Comparison of ENCODE assay signal across 8 mouse cellular contexts in genomic region chr6:83054074-83054851, GRCm38 (mm10). TPM values are rescaled to one million over a fixed set of nuclear protein-coding genes. Genes with fewer than 3 reads are reported as not detected.
DNase-seq lines count a peak whose midpoint lies in the region; ATAC-seq and TF ChIP-seq lines count a peak whose summit lies in the region.

Aup1 (plus strand) TSS chr6:83054521.

- TF ChIP-seq CTCF in lung, adult 2 months (IDR thresholded peaks at IDR 0.05; ENCODE audit: insufficient read depth, low read length): no peak

- H3K4me3 ChIP-seq in ES-E14 (ENCODE audit: insufficient read depth in 1 of 2, low read depth in 1 of 2, low read length in 2 of 2, poor library complexity in 1 of 2, severe bottlenecking in 1 of 2): peak within 1 kb of the TSS; percentile 89 to 97
- peak within 1 kb of the TSS; percentile 75 for H3K4me3 ChIP-seq in forebrain, embryonic 15.5 days
- H3K4me3 ChIP-seq in lung, adult 2 months (replicated peaks; ENCODE audit: extremely low read depth, low read depth, low read length): peak within 1 kb of the TSS; percentile 73

- peak within 1 kb of the TSS; percentile 71 for H3K4me2 ChIP-seq in forebrain, embryonic 15.5 days (replicated peaks)

- H3K4me1 ChIP-seq in ES-E14 (ENCODE audit: control insufficient read depth in 2 of 2, insufficient read depth in 2 of 2, low read length in 2 of 2, poor library complexity in 1 of 2): peaks cover 0 to 9% of the 10 kb centered on the region in 2 experiments; a peak in 1 of 4 replicates
- H3K4me1 ChIP-seq in forebrain, embryonic 15.5 days: peaks cover 29% of the 10 kb centered on the region
- H3K4me1 ChIP-seq in lung, adult 2 months (ENCODE audit: control insufficient read depth, insufficient read depth, low read length): peaks cover 12% of the 10 kb centered on the region

- peak; percentile 75 for TF ChIP-seq POLR2A in lung, adult 2 months (IDR thresholded peaks at IDR 0.05; ENCODE audit: borderline replicate concordance, extremely low read depth, low read depth, low read length)

- ATAC-seq in forebrain, embryonic 15.5 days (replicated peaks): peak; percentile 98
- peak; percentile 93 for ATAC-seq in neutrophil, adult 5-6 weeks (ENCODE audit: extremely low read depth, insufficient number of reproducible peaks, low FRiP score, poor library complexity, severe bottlenecking)

- intact Hi-C loops in heart, postnatal 25 days (cut with DNase I): loop anchor here (2.0 kb wide), 2 partner anchors 47 to 57 kb away; partner anchors contain the start of genes Ccdc142 and Gm42688

- H3K9ac ChIP-seq in ES-E14 (ENCODE audit: insufficient read depth, low read depth, low read length, poor library complexity, severe bottlenecking): peak within 1 kb of the TSS; percentile 95
- H3K9ac ChIP-seq in forebrain, embryonic 15.5 days (replicated peaks): peak within 1 kb of the TSS; percentile 89

- peaks cover 19% of the 10 kb centered on the region for H3K36me3 ChIP-seq in ES-E14 (ENCODE audit: control insufficient read depth, insufficient read depth, low read length, poor library complexity, severe bottlenecking)
- H3K36me3 ChIP-seq in forebrain, embryonic 15.5 days: peaks cover 25% of the 10 kb centered on the region

- H3K9me3 ChIP-seq in ES-E14 (ENCODE audit: control insufficient read depth, insufficient read depth, low read depth, low read length): no peaks in the 10 kb centered on the region
- no peaks in the 10 kb centered on the region for H3K9me3 ChIP-seq in forebrain, embryonic 15.5 days

- peak within 1 kb of the TSS; percentile 70; the same call in 1 of the 2 replicates for H3K27ac ChIP-seq in ES-E14 (ENCODE audit: insufficient read depth, low read depth, low read length, poor library complexity, severe bottlenecking)
- H3K27ac ChIP-seq in forebrain, embryonic 15.5 days (replicated peaks): peak within 1 kb of the TSS; percentile 85

- in situ Hi-C loops in ES-E14 (cut with MboI; ENCODE audit: low sequenced_read_pairs in 2 of 2, unreplicated experiment in 2 of 2): loop anchor here (25.0 kb wide), 2 partner anchors 658 to 1533 kb away; partner anchors contain the start of genes Cyp26b1 (in 1 of the 2) and Vax2 (in 1 of the 2)

- peak; percentile 98 for DNase-seq in ES-E14 (ENCODE audit: low read depth, low spot score)
- DNase-seq in cerebellum, adult 11-12 months: peak; percentile 97
- DNase-seq in heart, postnatal 25 days (ENCODE audit: low spot score): peak; percentile 94
- peak; percentile 97 to 98 for DNase-seq in layer of hippocampus, adult 18-20 months (ENCODE audit: low spot score in 2 of 2)
- DNase-seq in lung, adult 2 months: peak; percentile 94
- DNase-seq in thymus, adult 18-20 months: peak; percentile 94 to 97

- under 1% methylated on average over 64 of the region's 64 CpGs for WGBS in forebrain, embryonic 15.5 days
- under 1% methylated on average over 64 of the region's 64 CpGs for WGBS in lung, adult 2 months

- no peaks in the 10 kb centered on the region for H3K27me3 ChIP-seq in forebrain, embryonic 15.5 days

TF ChIP-seq in ES-E14, 5 proteins besides CTCF, POLR2A, EP300 and RAD21:
- TF ChIP-seq CHD2 (IDR thresholded peaks at IDR 0.05; ENCODE audit: low read depth, low read length) (0 out of 2 replicates have a peak, but pooled peaks have one; percentile 45), MAFK (IDR thresholded peaks at IDR 0.05; ENCODE audit: insufficient read depth, low read depth, low read length) (no peak), HCFC1 (IDR thresholded peaks at IDR 0.05; ENCODE audit: borderline replicate concordance, insufficient read depth, low read length) (peak; percentile 99), ZNF384 (IDR thresholded peaks at IDR 0.05; ENCODE audit: low read depth, low read length) (no peak)

RNA-seq across cellular contexts. Expression of gene Aup1, which starts in this region (rescaled TPM):
- 152 and 242 TPM in 2 replicates for total RNA-seq in ES-E14 (2012; rRNA removed)
- polyA plus RNA-seq in forebrain, embryonic 15.5 days (2015; fragmentation: Nextera tagmentation; extraction: Ambion mirVana): 159 and 161 TPM in 2 replicates
- 10 to 100 TPM; 65.5 to 73.0 TPM for total RNA-seq in heart, postnatal 25 days (2021)
- total RNA-seq in layer of hippocampus, adult 18-20 months (2021): 100 to 1,000 TPM; 125 to 137 TPM
- 389 and 538 TPM in 2 replicates for polyA plus RNA-seq in lung, adult 2 months (2012; rRNA removed)
- 221 and 242 TPM in 2 replicates for total RNA-seq in neutrophil, adult 5-6 weeks (2017)

Comparison
In these comparisons a context has a peak if more than half of its experiments do, and no peak if none do; other contexts are left out.
1. Peak in every context shown above with its lines: DNase-seq, ATAC-seq, H3K4me3 ChIP-seq and H3K27ac ChIP-seq.